In the genomic region with DNA sequence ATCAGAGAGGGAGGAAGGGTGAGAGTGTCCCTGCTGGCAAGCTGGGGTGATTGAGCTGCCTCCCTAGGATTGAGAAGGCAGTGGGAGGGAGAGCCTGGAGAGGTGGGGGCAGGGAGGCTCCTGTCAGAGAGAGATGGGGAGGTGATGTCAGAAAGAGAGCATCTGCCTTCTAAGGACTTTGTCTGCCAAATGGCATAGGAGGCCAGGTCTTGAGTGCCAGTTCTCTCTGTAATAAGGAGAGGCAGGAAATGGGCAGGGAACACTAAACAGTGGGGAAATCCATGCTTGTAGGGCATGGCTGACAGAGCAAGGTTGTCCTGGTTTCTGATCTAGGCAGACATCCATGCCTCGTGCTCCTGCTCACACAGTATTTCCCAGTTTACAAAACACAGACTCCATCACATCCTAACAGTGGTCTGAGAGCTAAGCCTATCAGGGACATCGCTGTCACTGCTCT, we compare ENCODE assay signal across 9 mouse cellular contexts.
A peak's percentile ranks its signal among the peaks of the same experiment; 100 is the strongest.
DNase-seq lines count a peak whose midpoint lies in the region; ATAC-seq lines count a peak whose summit lies in the region.
"Had no signal": no experiment of that assay in that cellular context is flagged by ENCODE, and none has a peak within 500 bp of the region (broad histone marks: within the 10 kb centered on the region; RNA-seq: fewer than 3 reads in every experiment).

No protein-coding gene starts in this region.

- H3K9me3 ChIP-seq in forebrain, embryonic 15.5 days: no peaks in the 10 kb centered on the region
- no peaks in the 10 kb centered on the region for H3K9me3 ChIP-seq in forebrain, embryonic 11.5 days (ENCODE audit: control insufficient read depth, low read length)
- H3K9me3 ChIP-seq in neural tube, embryonic 15.5 days (replicated peaks): no peaks in the 10 kb centered on the region

- no peaks in the 10 kb centered on the region for H3K27me3 ChIP-seq in forebrain, embryonic 15.5 days
- no peaks in the 10 kb centered on the region for H3K27me3 ChIP-seq in forebrain, embryonic 11.5 days (ENCODE audit: control insufficient read depth, insufficient read depth, low read length)
- no peaks in the 10 kb centered on the region for H3K27me3 ChIP-seq in neural tube, embryonic 15.5 days (replicated peaks)

- WGBS in forebrain, embryonic 15.5 days: 59% methylated on average over 2 of the region's 2 CpGs
- WGBS in forebrain, embryonic 11.5 days: 60% methylated on average over 2 of the region's 2 CpGs
- WGBS in neural tube, embryonic 15.5 days: 61% methylated on average over 2 of the region's 2 CpGs

- ATAC-seq in forebrain, embryonic 15.5 days (replicated peaks): peak; percentile 66
- ATAC-seq in forebrain, embryonic 11.5 days (replicated peaks; ENCODE audit: low FRiP score): no peak
- ATAC-seq in neural tube, embryonic 15.5 days (ENCODE audit: low FRiP score): peak; percentile 40; the same call in 1 of the 2 replicates

- no peak overlapping the region for H3K9ac ChIP-seq in forebrain, embryonic 15.5 days (replicated peaks)
- no peak overlapping the region for H3K9ac ChIP-seq in forebrain, embryonic 11.5 days (ENCODE audit: low read length)
- no peak overlapping the region for H3K9ac ChIP-seq in neural tube, embryonic 15.5 days (replicated peaks)

- H3K36me3 ChIP-seq in forebrain, embryonic 15.5 days: no peaks in the 10 kb centered on the region
- H3K36me3 ChIP-seq in forebrain, embryonic 11.5 days (ENCODE audit: control insufficient read depth, insufficient read depth, low read length): no peaks in the 10 kb centered on the region
- H3K36me3 ChIP-seq in neural tube, embryonic 15.5 days: no peaks in the 10 kb centered on the region

- H3K4me3 ChIP-seq in forebrain, embryonic 15.5 days: no peak overlapping the region
- no peak overlapping the region for H3K4me3 ChIP-seq in forebrain, embryonic 11.5 days (ENCODE audit: low read depth, low read length)
- H3K4me3 ChIP-seq in neural tube, embryonic 15.5 days (replicated peaks): no peak overlapping the region

- intact Hi-C loops in heart, postnatal 25 days (cut with DNase I): no loop called here

- no peak for DNase-seq in forebrain, embryonic 11.5 days (ENCODE audit: low spot score)
- DNase-seq in retina, postnatal 1 day: peak; percentile 24
- no peak for DNase-seq in retina, embryonic 14.5 days (ENCODE audit: low spot score)
- peak; percentile 2 for DNase-seq in heart, postnatal 25 days (ENCODE audit: low spot score)
- DNase-seq in ovary, postnatal 14 days (ENCODE audit: low spot score): no peak
- no peak for DNase-seq in adrenal gland, adult 8-10 months
- DNase-seq: adrenal gland, postnatal 36 days had no signal

- H3K27ac ChIP-seq in forebrain, embryonic 15.5 days (replicated peaks): 0 out of 2 replicates have a peak overlapping the region, but pooled peaks have one; percentile 1
- H3K27ac ChIP-seq in forebrain, embryonic 11.5 days (ENCODE audit: low read depth, low read length): no peak overlapping the region
- H3K27ac ChIP-seq in neural tube, embryonic 15.5 days (replicated peaks): peak overlapping the region; percentile 45; the same call in 1 of the 2 replicates

- no peak overlapping the region for H3K4me2 ChIP-seq in forebrain, embryonic 15.5 days (replicated peaks)
- no peak overlapping the region for H3K4me2 ChIP-seq in forebrain, embryonic 11.5 days (ENCODE audit: low read depth, low read length, severe bottlenecking)
- no peak overlapping the region for H3K4me2 ChIP-seq in neural tube, embryonic 15.5 days

- H3K4me1 ChIP-seq in forebrain, embryonic 15.5 days: peaks cover 8% of the 10 kb centered on the region; the same call in 1 of the 2 replicates
- H3K4me1 ChIP-seq in forebrain, embryonic 11.5 days (replicated peaks; ENCODE audit: control insufficient read depth, insufficient read depth, low read length): no peaks in the 10 kb centered on the region
- H3K4me1 ChIP-seq in neural tube, embryonic 15.5 days: peaks cover 16% of the 10 kb centered on the region

Comparison
In these comparisons a context has a peak if more than half of its experiments do, and no peak if none do; other contexts are left out.
1. DNase-seq: peak in retina, postnatal 1 day (single experiment) and heart, postnatal 25 days (single experiment); none in forebrain, embryonic 11.5 days (single experiment), retina, embryonic 14.5 days (single experiment), ovary, postnatal 14 days (single experiment) and adrenal gland, adult 8-10 months (single experiment).